Mouse (Mus musculus) c-Kit-positive CD71-negative TER-119-negative erythroid progenitor cells, embryonic 14.5 days (primary cell): ENCODE data around the gene Baiap3.

Source experiments
- DNase-seq: peaks from one replicate; pipeline ENCODE4 v3.0.0-alpha.2; 2013; ENCODE audit warnings: low read depth

Gene Baiap3

GRCm38 (mm10) chr17:25256140-25256754 lies at the start of gene Baiap3:
Gene Baiap3 (minus strand): TSS chr17:25256364.
- DNase-seq, result no peak

GRCm38 (mm10) chr17:25298094-25298493 lies 41.9 kb upstream of the Baiap3 start, which contains the start of gene Prss34:
Gene Prss34 (plus strand): TSS chr17:25298394.
- DNase-seq, result no peak

DNA sequence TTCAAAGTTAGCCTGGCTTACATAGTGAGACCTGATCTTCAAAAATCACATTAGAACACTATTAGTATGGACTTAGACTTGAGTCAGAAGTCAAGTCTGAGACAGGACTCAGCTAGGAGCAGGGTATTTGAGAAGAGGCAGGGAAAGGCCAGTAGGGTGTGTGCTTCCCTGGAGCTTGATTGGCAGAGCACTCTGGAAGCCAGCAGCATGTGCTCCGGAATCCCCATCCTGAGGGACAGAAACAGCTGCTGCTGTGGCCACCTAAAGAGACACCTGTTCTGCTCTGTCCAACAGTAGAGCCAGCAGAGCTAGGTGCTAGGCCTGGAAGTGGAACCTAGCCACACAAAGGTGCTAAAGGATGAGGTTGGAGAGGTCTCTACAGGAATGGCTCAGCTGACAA lies 37.9 kb upstream of the Baiap3 start:
- DNase-seq, result no peak

DNA sequence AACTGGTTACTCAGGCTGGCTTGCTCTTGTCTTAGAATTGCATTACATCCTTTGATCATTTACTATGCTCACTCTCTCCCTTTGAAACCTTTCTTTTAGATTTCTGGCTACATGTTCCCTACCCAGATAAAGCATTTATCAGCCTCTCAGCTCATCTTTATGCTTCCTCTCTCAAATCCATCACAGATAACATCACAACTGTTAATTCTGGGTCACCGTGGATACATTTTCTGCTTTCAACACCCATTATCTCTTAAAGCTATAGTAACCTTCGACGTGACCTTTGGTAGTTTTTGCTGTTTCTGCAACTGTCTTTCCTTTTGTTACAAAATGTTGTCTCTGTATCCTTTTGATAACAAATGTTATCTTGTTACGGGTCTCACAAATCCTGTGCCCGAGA lies 37.3 kb upstream of the Baiap3 start:
- DNase-seq, result no peak

- DNase-seq, result no peak
Measured at GRCm38 (mm10) chr17:25290411-25290810, 34.2 kb upstream of the Baiap3 start.

DNA sequence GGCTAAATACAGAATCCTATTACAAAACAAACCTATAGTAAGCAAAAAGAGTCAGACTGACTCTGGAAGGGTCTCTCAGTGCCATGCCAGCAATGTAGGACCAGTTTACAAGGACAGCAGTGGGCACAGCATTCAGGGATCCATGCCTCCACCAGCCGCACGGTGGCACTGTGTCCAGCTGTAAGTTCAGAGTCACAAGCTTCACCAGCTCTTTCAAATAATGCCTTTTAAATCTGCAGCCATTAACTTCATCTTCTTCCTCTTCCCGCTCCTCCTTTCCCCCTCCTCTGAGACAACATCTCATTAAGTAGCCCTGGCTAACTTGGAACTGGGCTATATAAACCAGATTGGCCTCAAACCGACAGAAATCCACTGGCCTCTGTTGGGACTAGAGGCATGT lies 32.7 kb upstream of the Baiap3 start:
- peak; percentile 24 for DNase-seq

DNA sequence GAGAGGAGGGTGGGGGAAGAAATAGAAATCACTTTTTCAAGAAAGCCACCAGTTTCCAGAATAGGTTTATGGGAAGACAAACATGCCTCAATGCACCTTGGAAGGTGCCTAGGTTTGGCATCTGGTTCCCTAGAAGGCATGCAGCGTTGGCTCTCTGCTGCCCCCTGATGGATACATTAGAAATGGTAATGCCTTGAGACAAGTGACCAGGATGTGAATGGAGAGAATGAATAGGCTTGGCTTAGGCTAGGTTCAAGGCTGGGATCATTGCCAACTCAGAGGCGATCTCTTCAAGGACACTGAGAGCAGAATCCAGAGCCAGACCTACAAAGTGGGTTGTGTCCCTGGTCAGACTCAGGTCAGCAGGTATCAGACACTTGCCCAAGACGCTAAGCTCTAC lies 28.9 kb upstream of the Baiap3 start:
- peak; percentile 74 for DNase-seq

- no peak for DNase-seq
Measured at GRCm38 (mm10) chr17:25282133-25282532, 26.0 kb upstream of the Baiap3 start.

DNA sequence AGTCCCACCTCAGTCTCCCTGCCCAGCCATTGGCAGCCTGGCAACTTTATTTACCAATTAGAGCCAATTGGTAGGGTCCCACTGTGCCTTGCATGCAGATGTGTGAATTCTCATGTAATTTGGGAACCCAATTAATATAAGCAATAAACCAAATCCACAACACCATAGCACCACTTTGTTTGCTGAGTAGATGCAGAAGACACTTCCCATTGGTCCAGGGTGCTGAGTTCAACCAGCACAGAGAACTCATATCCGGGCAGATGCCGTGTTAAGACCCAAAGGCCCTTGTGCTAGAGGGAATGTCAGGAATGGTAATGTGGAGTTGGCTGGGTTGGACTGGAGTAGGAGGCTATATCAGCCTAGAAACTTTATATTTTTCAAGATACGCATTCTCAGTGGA lies 19.7 kb upstream of the Baiap3 start:
- no peak for DNase-seq

DNA sequence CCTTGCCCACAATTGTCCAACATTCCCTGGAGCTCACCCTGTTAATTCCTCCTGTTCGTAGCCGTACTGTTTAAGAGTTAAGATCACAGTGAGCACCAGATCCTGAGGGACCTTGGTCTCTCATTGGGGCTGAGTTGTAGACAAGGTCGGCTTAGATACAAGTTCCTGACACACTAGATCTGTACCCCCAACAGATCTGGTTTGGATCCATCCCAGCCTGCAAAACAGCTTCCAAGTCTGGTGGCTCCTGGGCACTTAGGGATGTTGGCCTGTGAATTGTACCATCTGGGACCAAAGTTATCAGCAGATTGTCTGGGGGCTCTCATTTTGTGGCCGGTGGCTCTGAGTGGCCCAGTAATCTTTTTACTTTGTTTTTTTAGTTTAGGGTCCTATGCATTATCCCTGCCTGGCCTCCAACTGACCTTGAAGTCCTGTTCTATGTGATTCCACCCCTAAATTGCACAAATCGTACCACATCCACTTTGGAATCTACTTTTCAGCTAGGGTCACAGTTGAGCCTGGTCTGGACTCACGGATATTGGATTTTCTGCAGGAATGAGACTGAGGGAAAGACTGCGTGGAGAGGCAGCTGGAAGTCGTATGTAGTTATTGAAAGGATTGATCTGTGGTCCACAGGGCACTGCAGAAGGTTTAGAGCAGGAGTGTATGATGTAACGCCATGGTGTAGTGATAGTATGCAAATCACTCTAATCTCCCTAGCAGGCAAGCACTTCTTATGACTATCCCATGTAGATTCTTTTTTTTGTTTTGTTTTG lies 18.6 kb upstream of the Baiap3 start, which contains the start of gene Ube2i:
Ube2i (minus strand) TSS at position 52 of the 776 bp plus-strand sequence.
- DNase-seq, result no peak

- DNase-seq, result peak; percentile 98
Measured at GRCm38 (mm10) chr17:25273706-25274501, 17.7 kb upstream of the Baiap3 start.

GRCm38 (mm10) chr17:25272951-25273705 lies 17.0 kb upstream of the Baiap3 start:
- DNase-seq, result no peak

GRCm38 (mm10) chr17:25272326-25272725 lies 16.2 kb upstream of the Baiap3 start:
- DNase-seq, result no peak

GRCm38 (mm10) chr17:25270795-25271335 lies 14.7 kb upstream of the Baiap3 start:
- no peak for DNase-seq

DNA sequence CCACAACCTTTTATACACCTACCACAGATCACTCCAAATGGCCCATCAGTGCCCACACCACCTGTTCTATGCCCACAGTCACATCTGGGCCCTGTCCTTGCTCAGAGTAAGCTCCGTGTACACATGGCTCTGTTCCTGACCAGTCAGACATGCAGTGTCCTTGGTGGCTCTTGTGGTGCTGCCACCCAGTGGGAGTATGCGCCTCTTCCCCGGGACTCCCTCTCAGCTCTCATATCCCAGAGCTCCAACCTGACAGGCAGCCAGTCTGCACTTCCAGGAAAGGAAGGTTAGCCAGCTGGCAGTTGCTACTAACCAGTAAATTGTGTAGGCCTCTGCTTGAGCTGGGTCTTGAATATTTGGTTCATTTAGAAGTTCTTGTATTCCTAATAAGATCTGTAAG lies 8.3 kb upstream of the Baiap3 start:
- DNase-seq, result no peak

DNA sequence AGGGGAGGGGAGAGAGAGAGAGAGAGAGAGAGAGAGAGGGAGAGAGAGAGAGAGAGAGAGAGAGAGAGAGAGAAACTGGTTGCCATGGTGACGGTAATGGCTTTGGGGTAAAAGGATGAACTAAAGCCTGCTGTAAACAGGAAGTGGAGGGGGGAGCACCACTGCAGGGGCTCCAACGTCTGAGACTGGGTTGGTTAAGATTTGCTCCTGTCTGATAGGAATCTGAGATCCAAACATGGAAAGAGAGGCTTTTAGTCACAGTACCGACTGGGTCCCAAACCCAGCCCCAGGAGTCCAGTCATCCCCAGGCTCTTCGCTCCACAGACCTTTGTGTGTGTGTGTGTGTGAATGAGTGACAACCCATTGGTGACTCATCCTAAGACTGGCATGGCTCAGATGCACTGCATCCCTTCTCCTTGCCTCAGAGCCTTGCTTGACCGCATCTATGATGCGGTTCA lies 1.7 kb upstream of the Baiap3 start:
- DNase-seq, result no peak

- DNase-seq, result no peak
Measured at GRCm38 (mm10) chr17:25255110-25255509, 1.1 kb downstream of the Baiap3 start.

GRCm38 (mm10) chr17:25253760-25254159 lies 2.4 kb downstream of the Baiap3 start:
- no peak for DNase-seq

- no peak for DNase-seq
Measured at GRCm38 (mm10) chr17:25252643-25253042, 3.5 kb downstream of the Baiap3 start.

DNA sequence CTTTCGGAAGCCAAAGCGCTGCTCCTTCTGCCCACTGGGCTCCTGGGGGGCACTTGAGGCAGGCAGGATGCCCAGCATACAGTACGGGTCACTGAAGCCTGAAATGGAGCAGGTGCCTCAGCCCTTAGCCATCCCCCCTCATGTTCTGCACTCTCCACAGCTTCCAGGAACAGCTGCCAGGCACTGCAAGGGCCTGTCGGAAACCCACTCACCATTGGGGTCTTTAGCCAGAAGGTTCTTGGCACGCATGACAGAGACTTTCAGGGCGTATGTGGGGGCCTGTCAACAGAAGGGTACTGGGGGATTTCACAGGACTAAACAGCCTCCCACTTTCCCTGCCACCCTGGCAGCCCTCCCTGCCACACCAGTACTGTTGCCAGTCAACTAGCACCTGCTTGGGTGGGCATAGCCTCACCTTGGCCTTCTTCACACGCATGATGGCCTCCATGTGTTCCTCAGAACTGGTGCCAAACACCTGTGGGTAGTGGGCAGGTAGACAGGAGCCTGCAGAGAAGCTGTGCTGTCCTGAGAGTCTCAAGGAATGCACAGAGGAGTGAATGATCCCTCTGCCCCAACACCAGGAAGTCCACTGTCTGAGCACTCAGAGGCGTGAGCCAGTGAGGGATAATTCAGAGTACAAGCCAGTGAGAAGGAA lies 5.9 kb downstream of the Baiap3 start:
- no peak for DNase-seq
